Mouse (Mus musculus) limb, embryonic 11.5 days (tissue): ENCODE measurements around the gene Tapbp. TPM values are rescaled to one million over a fixed set of nuclear protein-coding genes. Genes with fewer than 3 reads are reported as not detected.

Source experiments
- microRNA-seq: library from miRNA; unstranded; fragments of <30 nt; microRNA quantifications from one replicate; pipeline ENCODE4, GENCODE M21; 2016
- polyA plus RNA-seq: library from polyadenylated mRNA; unstranded; fragments of >200 nt; fragmentation: Nextera tagmentation; extraction: Ambion mirVana; gene quantifications from 2 replicates; pipeline ENCODE4 v1.2.1, GENCODE M21; 2014

Gene Tapbp
- polyA plus RNA-seq, 1 experiment from 2014 or later = 14.8 TPM

Small RNA genes within 50 kb of the gene (microRNA-seq; reads per million reads assigned to microRNA genes)
- not detected for gene Gm27740

Other genes starting within 250 kb of the Tapbp start
- 644 and 689 TPM in 2 replicates for gene Hnrnpm, start 229.0 kb upstream of the Tapbp start, polyA plus RNA-seq
- 30.3 and 30.6 TPM in 2 replicates for gene March2, start 197.2 kb upstream of the Tapbp start, polyA plus RNA-seq
- 270 and 277 TPM in 2 replicates for gene Rab11b, start 155.4 kb upstream of the Tapbp start, polyA plus RNA-seq
- 37.9 and 43.6 TPM in 2 replicates for gene Angptl4, start 134.1 kb upstream of the Tapbp start, polyA plus RNA-seq
- 23.0 and 25.1 TPM in 2 replicates for gene Kank3, start 105.4 kb upstream of the Tapbp start, polyA plus RNA-seq
- 1,083 and 1,144 TPM in 2 replicates for gene Rps28, start 91.3 kb upstream of the Tapbp start, polyA plus RNA-seq
- gene Ndufa7, start 91.3 kb upstream of the Tapbp start, polyA plus RNA-seq = 457 and 474 TPM in 2 replicates
- 85.5 and 91.5 TPM in 2 replicates for gene Cd320, start 72.8 kb upstream of the Tapbp start, polyA plus RNA-seq
- gene Gm7029, start 42.1 kb upstream of the Tapbp start, polyA plus RNA-seq = not detected in 2 replicates
- gene Kifc1, start 25.2 kb upstream of the Tapbp start, polyA plus RNA-seq = 12.3 and 12.5 TPM in 2 replicates
- 0.19 and 0.48 TPM in 2 replicates for gene Platr17, start 10.8 kb upstream of the Tapbp start, polyA plus RNA-seq
- gene Daxx, start 6.5 kb upstream of the Tapbp start, polyA plus RNA-seq = 66.8 and 71.3 TPM in 2 replicates
- 10.1 and 11.8 TPM in 2 replicates for gene Zbtb22, start within 50 bp of the Tapbp start, polyA plus RNA-seq
- 37.3 and 38.7 TPM in 2 replicates for gene Rgl2, start 13.6 kb downstream of the Tapbp start, polyA plus RNA-seq
- 208 and 212 TPM in 2 replicates for gene Pfdn6, start 24.4 kb downstream of the Tapbp start, polyA plus RNA-seq
- gene Wdr46, start 24.8 kb downstream of the Tapbp start, polyA plus RNA-seq = 37.4 and 45.6 TPM in 2 replicates
- gene B3galt4, start 35.6 kb downstream of the Tapbp start, polyA plus RNA-seq = 2.6 and 3.0 TPM in 2 replicates
- gene Vps52, start 39.9 kb downstream of the Tapbp start, polyA plus RNA-seq = 35.6 and 37.1 TPM in 2 replicates
- gene Rps18, start 40.1 kb downstream of the Tapbp start, polyA plus RNA-seq = 1,618 and 1,641 TPM in 2 replicates
- gene H2-K1, start 84.4 kb downstream of the Tapbp start, polyA plus RNA-seq = 4.2 and 5.3 TPM in 2 replicates
- gene Ring1, start 108.8 kb downstream of the Tapbp start, polyA plus RNA-seq = 3.8 and 5.6 TPM in 2 replicates
- gene H2-Ke6, start 112.2 kb downstream of the Tapbp start, polyA plus RNA-seq = 34.9 and 37.7 TPM in 2 replicates
- 85.6 and 94.1 TPM in 2 replicates for gene Slc39a7, start 115.8 kb downstream of the Tapbp start, polyA plus RNA-seq
- 20.5 and 24.0 TPM in 2 replicates for gene Rxrb, start 115.9 kb downstream of the Tapbp start, polyA plus RNA-seq
- gene Col11a2, start 123.5 kb downstream of the Tapbp start, polyA plus RNA-seq = 2.6 and 5.0 TPM in 2 replicates
- gene H2-Oa, start 176.4 kb downstream of the Tapbp start, polyA plus RNA-seq = 0.55 and 1.2 TPM in 2 replicates
- gene H2-DMa, start 203.6 kb downstream of the Tapbp start, polyA plus RNA-seq = 7.5 and 9.1 TPM in 2 replicates
- 141 and 152 TPM in 2 replicates for gene Brd2, start 206.7 kb downstream of the Tapbp start, polyA plus RNA-seq
- 0.23 TPM in 1 of 2 replicates, not detected in the other for gene H2-DMb2, start 227.4 kb downstream of the Tapbp start, polyA plus RNA-seq
- gene H2-DMb1, start 237.2 kb downstream of the Tapbp start, polyA plus RNA-seq = 0.45 and 0.61 TPM in 2 replicates